Mouse (Mus musculus) C2C12 (cell line): ENCODE results near the gene Smarcb1.

Source experiments
- CTCF ChIP-seq: IDR thresholded peaks from one replicate; pipeline ENCODE4 v1.5.1; 2011; ENCODE audit not compliant: control insufficient read depth, insufficient read depth, insufficient read length
- USF1 ChIP-seq: IDR thresholded peaks from one replicate; pipeline ENCODE4 v1.6.1; 2011; ENCODE audit warnings: low read depth, mild to moderate bottlenecking, control low read depth, moderate library complexity

DNA sequence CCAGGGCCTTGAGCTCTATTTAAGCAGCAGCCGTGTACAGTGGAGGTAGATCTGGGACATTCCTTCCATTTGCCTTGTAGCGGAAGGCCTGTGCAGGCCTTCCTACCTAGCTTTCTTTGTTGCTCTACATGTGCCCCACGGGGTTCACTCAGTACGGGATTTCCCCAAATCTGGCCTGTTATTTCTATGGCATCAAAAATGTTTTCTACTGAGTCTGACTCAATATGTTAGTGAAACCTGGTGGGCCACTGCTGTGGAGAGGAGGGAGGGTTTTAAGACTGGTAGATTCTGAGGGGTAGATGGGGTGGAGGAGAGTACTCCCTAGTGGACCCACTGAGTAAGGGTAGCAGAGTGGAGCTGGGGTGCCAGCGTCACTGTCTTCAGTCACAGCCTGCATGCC lies 25.7 kb downstream of the Smarcb1 start:
- TF ChIP-seq USF1: no peak
- no peak for TF ChIP-seq CTCF
